Mouse (Mus musculus) embryonic fibroblast, embryonic 13.5 days (primary cell): ENCODE results near the gene Cysrt1. TPM values are rescaled to one million over a fixed set of nuclear protein-coding genes. Genes with fewer than 3 reads are reported as not detected.
A peak's percentile ranks its signal among the peaks of the same experiment; 100 is the strongest.
"Not testable (repeated sequence)": the region's sequence is repeated elsewhere in the genome, so short reads cannot be mapped to it uniquely, and the experiment has no call there.

ENCODE experiments used
- H3K27ac ChIP-seq: 2 replicates; pipeline ENCODE4 v1.5.1; 2012; ENCODE audit warnings: low read length, control low read depth, inconsistent platforms; ENCODE audit not compliant: insufficient read depth
- H3K4me1 ChIP-seq: 2 replicates; pipeline ENCODE4 v1.6.1; 2011; ENCODE audit warnings: low read length; ENCODE audit not compliant: control insufficient read depth, insufficient read depth
- H3K4me3 ChIP-seq: 2 replicates; pipeline ENCODE4 v1.5.1; 2011; ENCODE audit warnings: mild to moderate bottlenecking, control low read depth, low read length; ENCODE audit not compliant: insufficient read depth
- CTCF ChIP-seq: IDR thresholded peaks from 2 replicates; pipeline ENCODE4 v1.5.1; 2011; ENCODE audit warnings: mild to moderate bottlenecking, control low read depth, low read length, moderate library complexity, borderline replicate concordance; ENCODE audit not compliant: insufficient read depth
- POLR2A ChIP-seq: IDR thresholded peaks from 2 replicates; pipeline ENCODE4 v1.6.1; 2011; ENCODE audit warnings: low read depth, mild to moderate bottlenecking, control low read depth, low read length, moderate library complexity
- polyA plus RNA-seq: library from polyadenylated mRNA; stranded (reverse); fragments of >200 nt; gene quantifications from 2 replicates; pipeline ENCODE4 v1.2.4, GENCODE M21; 2011; ENCODE audit warnings: low read depth; ENCODE audit not compliant: missing spikeins, insufficient read length

Gene Cysrt1
- polyA plus RNA-seq, 1 experiment = not detected

DNA sequence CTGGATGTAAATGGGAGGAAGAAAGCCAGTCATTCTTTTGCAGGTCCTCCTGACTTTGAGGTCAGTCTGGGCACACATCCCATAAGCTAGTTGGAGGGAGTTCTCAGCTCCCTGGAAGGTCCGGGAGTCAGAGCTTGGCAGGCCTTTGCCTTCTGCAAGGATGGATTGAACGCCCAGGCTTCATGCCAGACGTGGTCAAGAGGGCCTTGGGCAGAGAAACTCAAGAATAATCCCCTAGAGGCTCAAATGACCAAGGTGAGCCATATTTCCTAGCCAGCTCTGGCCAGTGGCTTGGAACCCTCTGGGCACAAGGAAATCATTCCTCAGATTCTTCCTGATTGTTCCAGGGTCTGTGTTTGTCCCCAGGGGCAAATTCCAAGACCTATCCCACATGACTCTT is 22.6 kb upstream of the Cysrt1 start:
- TF ChIP-seq POLR2A (no peak), CTCF (no peak)

GRCm38 (mm10) chr2:25264286-25264660 is 22.0 kb upstream of the Cysrt1 start:
- Histone ChIP-seq H3K27ac (no peak overlapping the region), H3K4me1 (peaks cover 9% of the 10 kb centered on the region), H3K4me3 (peak overlapping the region; percentile 70; the same call in 1 of the 2 replicates)
- no peak for TF ChIP-seq POLR2A
- TF ChIP-seq CTCF = no peak

More for the DNA sequence above, 22.6 kb upstream of the Cysrt1 start:
- Histone ChIP-seq H3K27ac (no peak overlapping the region), H3K4me3 (no peak overlapping the region), H3K4me1 (peaks cover 9% of the 10 kb centered on the region)

- no peak overlapping the region for H3K27ac ChIP-seq
- H3K4me1 ChIP-seq = peaks cover 9% of the 10 kb centered on the region
- H3K4me3 ChIP-seq = peak overlapping the region; percentile 70
- TF ChIP-seq POLR2A = no peak
- no peak for TF ChIP-seq CTCF
Observed at GRCm38 (mm10) chr2:25263623-25264285, 21.5 kb upstream of the Cysrt1 start.

GRCm38 (mm10) chr2:25262795-25263622 is 20.8 kb upstream of the Cysrt1 start:
- TF ChIP-seq CTCF = no peak
- TF ChIP-seq POLR2A = no peak
- H3K4me1 ChIP-seq = peaks cover 9% of the 10 kb centered on the region
- no peak overlapping the region for H3K27ac ChIP-seq
- H3K4me3 ChIP-seq = peak overlapping the region; percentile 70

GRCm38 (mm10) chr2:25262291-25262767 is 20.1 kb upstream of the Cysrt1 start, which contains the start of gene Tprn:
Gene Tprn, plus strand, starts transcription at chr2:25262618.
- Histone ChIP-seq H3K27ac (no peak within 1 kb of the TSS), H3K4me3 (peak within 1 kb of the TSS; percentile 70)
- TF ChIP-seq CTCF = no peak
- TF ChIP-seq POLR2A = peak; percentile 56

DNA sequence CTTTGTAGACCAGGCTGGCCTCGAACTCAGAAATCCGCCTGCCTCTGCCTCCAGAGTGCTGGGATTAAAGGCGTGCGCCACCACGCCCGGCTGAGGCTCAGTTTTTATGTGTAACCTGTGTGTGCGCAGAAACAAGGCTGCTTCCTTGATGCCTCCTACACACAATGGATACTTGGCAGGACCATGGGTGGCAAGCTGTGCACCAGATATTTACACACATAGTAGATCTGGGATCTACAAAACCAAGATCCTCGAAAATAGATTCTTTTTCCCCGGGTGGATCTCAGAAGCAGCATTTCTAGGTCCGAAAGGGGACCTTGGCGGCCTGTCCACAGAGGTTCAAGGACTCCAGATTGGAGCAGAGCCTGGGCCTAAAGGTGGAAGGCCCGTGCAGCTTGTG is 19.6 kb upstream of the Cysrt1 start:
- TF ChIP-seq CTCF = no peak
- TF ChIP-seq POLR2A = no peak
- Histone ChIP-seq H3K4me3 (peak overlapping the region; percentile 8), H3K27ac (no peak overlapping the region), H3K4me1 (peaks cover 9% of the 10 kb centered on the region)

More at GRCm38 (mm10) chr2:25262291-25262767, 20.1 kb upstream of the Cysrt1 start, which contains the start of gene Tprn:
- peaks cover 9% of the 10 kb centered on the region for H3K4me1 ChIP-seq

GRCm38 (mm10) chr2:25258887-25259286 is 16.6 kb upstream of the Cysrt1 start:
- no peak for TF ChIP-seq POLR2A
- TF ChIP-seq CTCF = no peak
- Histone ChIP-seq H3K27ac (no peak overlapping the region), H3K4me1 (0 out of 2 replicates have a peak, but pooled peaks cover under 1% of the 10 kb centered on the region), H3K4me3 (no peak overlapping the region)

GRCm38 (mm10) chr2:25257250-25257649 is 15.0 kb upstream of the Cysrt1 start:
- H3K4me1 ChIP-seq, H3K4me3 ChIP-seq, H3K27ac ChIP-seq: not testable (repeated sequence)

DNA sequence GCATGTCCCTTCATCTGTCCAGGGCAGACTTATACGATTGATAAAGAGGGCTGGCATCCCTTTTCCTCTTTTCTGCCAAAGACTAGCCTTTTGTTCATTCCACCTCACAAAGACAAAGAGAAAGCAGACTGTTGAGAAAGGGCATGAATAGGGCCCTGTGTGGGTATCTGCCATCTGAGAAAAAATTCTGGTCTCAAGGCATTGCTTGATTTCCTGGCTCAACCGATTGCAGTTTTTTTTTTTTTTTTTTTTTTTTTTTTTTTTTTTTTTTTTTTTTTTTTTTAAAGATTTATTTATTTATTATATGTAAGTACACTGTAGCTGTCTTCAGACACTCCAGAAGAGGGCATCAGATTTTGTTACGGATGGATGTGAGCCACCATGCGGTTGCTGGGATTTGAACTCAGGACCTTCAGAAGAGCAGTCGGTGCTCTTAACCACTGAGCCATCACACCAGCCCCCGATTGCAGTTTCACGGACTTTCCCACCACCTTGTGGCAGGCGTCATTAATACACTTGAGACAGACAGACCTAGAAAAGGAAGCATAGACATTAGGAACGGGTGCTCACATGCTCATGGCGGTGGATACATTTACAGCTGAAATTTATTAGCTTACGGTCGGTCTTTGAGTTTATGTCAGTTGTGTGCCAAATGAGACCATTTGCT is 14.3 kb upstream of the Cysrt1 start:
- H3K4me1 ChIP-seq, H3K27ac ChIP-seq: not testable (repeated sequence)
- peak overlapping the region; percentile 92 for H3K4me3 ChIP-seq
